Mouse (Mus musculus): ENCODE measurements around the gene Ccdc80.
A peak's percentile ranks its signal among the peaks of the same experiment; 100 is the strongest.

The Ccdc80 gene

DNA sequence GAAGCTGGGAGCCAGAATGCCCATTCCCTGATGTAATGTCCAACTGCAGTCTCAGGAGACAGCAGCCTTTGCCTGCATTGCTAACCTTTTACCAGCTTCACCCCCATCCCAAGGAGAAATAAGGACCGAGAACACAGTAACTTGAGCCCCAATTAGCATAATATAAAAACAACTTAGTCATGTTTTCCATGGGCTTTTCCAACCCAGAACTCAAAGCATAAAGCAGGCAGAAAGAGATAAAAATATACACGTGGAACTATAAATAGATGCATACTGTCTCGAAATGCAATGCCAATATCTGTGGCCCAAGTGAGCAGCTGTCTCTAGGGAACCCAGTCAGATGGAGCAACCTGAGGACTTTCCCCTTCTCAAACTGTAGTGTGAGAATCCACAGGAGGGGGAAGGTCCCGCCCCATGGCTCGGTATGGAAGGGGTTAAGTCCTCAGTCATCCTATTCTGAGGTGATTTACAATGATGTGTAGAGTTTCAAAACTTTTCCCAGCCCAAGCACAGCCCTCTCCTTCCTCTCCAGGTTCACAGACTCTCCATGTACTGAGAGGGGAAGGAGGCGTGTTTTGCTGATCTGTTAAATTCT is at the start of gene Ccdc80:
Ccdc80 (plus strand) TSS at position 266 of the 595 bp plus-strand sequence.
- no peak for DNase-seq

- no peak for DNase-seq
Measured at GRCm38 (mm10) chr16:45044844-45045243, 48.4 kb upstream of the Ccdc80 start.

GRCm38 (mm10) chr16:45057222-45057621 is 36.0 kb upstream of the Ccdc80 start:
- no peak for DNase-seq

DNA sequence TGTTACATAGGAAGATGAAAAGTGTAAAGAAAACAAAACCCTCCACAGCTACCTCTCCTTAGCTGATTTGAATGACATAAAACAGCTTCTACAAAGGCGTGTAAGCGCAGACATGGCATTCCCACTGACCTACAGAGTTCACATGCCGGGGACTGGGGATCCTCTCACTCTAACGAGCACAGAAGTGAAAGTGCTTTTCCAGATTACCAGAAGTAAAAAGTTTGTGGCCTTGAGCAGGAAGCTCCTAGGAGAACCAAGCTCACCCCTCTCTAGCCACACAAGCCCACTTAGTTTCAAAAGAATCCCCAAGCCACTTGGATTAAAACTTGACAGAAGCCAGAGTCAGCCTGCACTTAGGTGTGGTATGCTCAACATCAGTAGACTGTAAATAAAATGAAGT is 35.3 kb upstream of the Ccdc80 start:
- no peak for DNase-seq

- no peak for DNase-seq
Measured at GRCm38 (mm10) chr16:45061140-45061539, 32.1 kb upstream of the Ccdc80 start.

GRCm38 (mm10) chr16:45070383-45071083 is 22.7 kb upstream of the Ccdc80 start:
- DNase-seq: peak; percentile 67

DNA sequence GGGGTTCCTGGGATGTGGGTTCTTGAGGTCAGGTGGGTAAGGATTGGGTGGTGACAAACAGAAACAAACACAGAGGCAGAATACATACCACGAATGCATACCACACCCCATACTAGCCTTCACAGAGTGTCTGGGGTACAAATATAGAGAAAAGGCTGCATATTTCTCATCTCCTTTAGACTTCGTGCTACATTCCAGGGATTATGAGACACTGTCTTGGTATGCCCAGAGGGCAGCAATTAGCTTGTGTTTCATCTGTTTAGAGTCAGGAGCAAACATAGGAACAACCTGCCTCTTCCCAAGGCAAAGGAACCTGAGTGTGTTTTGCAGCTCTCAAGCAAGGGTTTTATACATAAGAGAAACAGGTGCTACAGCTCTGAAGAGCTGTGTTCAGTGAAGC is 21.8 kb upstream of the Ccdc80 start:
- no peak for DNase-seq

DNA sequence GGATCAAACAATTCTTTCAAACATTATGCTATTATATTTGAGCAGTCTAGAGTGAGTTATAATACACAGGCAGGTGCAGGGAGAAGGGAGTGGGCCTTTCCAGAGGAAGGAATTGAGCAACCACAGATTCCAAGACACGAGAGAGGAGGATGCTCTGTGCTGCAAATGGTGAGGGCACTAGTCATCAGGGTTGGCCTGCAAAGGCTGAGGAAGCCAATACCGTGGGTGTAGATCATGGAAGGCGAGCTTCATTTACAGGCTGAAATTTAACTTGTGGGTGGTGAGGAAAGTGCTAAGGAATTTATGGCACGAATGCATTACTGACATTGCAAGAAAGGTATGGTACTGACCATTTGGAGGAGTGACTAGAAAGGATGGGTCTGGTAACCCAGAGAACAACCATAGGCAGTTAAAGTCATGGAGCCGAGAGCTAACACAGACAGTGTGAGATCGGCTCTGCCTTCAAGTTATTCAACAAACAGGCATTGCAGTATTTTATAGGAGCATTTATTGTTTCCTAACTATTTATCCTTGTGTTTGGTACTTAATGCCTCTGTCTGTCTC is 15.6 kb upstream of the Ccdc80 start:
- no peak for DNase-seq

- DNase-seq: no peak
Measured at GRCm38 (mm10) chr16:45079322-45079721, 13.9 kb upstream of the Ccdc80 start.

- no peak for DNase-seq
Measured at GRCm38 (mm10) chr16:45088842-45089241, 4.4 kb upstream of the Ccdc80 start.

DNA sequence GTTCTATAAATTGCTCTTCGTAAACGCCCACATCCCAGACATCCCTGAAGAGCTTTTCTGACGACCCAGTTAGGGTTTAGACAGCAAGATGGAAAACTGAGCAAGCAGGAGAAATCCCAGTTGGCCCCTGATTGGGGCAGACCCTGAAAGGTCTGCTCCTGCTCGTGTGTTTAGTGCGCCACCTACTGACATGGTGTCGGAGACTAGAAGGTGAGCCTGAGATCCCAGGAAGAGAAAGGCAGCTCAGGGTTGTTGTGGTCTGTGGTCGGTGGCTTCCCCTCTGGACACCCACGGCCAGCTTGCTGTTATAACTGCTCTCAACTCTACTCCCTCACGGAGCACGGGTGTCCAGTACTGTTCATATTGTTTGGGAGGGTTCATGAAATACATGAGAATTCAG is 3.2 kb upstream of the Ccdc80 start:
- peak; percentile 87 for DNase-seq

- DNase-seq: no peak
Measured at GRCm38 (mm10) chr16:45094136-45094756, 1.0 kb downstream of the Ccdc80 start.

- DNase-seq: no peak
Measured at GRCm38 (mm10) chr16:45095030-45095429, 1.8 kb downstream of the Ccdc80 start.

DNA sequence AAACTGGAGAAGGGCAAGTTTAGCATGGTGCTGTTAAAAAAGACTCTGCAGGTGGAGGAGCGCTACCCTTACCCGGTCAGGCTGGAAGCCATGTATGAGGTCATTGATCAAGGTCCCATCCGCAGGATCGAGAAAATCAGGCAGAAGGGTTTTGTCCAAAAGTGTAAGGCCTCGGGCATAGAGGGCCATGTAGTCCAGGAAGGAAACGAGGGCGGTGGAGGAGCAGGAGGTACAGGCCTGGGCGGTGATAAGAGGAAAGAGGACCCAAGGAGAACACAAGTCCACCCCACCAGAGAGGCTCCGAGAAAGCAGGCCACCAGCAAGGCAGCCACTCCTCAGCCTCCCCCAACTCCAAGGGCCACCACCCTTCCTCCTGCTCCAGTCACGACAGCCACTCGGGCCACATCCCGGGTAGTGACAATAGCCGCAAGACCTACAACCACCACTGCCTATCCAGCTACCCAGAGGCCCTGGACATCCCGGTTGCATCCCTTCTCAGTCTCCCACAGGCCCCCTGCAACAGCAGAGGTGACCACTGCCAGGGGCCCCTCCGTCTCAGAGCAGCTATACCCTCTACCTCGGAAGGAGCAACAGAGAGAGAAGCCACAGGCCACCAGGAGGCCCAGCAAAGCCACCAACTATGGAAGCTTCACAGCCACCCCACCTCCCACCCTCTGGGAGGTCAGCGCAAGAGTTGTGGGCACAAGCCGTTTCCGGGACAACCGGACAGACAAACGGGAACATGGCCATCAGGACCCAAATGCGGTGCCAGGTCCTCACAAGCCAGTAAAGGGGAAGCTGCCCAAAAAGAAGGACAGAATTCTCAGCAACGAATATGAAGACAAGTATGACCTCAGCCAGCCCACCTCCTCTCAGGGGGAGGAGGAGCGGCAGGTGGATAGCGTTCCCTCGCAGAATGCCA is 2.6 kb downstream of the Ccdc80 start:
- no peak for DNase-seq

- DNase-seq: no peak
Measured at GRCm38 (mm10) chr16:45097467-45097866, 4.3 kb downstream of the Ccdc80 start.

- no peak for DNase-seq
Measured at GRCm38 (mm10) chr16:45098186-45098885, 5.1 kb downstream of the Ccdc80 start.

DNA sequence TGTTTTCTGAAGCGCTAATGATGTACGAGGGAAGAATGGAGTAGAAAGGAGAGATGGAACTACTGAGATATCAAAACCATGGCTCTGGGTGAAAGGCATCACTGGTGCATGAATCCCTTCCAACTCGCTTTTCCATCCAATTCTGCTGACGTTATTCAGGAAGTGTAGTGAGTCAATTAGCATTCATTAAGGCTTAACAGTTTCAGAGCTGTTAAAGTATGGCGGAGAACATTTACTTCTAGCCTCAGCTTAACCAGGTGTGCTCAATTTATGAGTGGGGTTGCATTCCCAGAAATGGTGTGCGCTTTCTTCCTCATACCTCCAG is 5.6 kb downstream of the Ccdc80 start:
- no peak for DNase-seq

DNA sequence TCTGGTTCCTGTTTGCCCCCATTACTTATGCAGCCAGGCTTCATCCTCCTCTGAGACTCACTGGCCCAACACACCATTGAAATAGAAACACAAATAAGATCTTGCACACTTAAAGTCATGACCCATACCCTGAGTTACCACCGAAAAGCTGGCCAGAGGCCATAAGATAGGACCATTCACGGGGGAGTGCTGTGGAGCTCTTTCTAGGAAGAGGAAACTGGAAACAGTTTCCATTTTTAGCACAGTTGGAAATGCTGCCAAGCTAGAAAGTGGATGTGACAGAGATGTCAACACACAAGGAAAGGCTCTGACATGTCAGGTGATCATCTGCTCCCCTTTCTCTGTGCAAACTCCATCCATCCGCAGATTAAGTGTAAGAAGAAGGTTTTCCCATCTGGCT is 7.7 kb downstream of the Ccdc80 start:
- DNase-seq: no peak

GRCm38 (mm10) chr16:45104993-45105392 is 11.8 kb downstream of the Ccdc80 start:
- no peak for DNase-seq

DNA sequence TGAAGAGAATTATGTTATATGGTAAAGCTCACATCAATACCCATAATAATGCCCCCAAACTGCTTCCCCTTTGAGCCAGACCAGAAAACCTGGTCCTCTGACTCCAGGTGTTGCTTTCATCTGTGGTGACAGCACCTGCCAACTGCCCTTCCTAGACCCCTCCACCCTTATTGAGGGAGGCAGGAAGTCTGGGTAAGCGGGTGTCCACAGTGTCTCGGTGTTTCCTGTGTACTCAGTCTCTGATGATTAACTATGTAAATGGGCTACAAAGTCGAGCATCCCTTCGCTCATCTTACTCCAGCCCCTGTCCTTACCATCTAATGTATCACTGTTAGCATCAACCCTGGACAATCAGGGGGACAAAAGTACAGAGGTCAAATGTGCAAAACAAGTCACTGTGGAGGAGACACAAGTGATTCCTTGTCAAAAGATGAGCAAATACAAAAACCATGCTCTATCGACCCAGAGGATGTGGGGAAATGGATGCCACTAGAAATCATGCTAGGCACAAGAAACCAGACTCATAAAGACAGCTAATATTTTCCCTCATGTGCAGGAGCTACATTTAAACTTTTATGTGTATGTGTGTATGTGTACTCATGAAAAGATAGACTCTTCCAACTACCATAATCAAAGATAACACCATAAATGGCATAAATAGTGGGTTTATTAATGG is 15.1 kb downstream of the Ccdc80 start:
- no peak for DNase-seq

DNA sequence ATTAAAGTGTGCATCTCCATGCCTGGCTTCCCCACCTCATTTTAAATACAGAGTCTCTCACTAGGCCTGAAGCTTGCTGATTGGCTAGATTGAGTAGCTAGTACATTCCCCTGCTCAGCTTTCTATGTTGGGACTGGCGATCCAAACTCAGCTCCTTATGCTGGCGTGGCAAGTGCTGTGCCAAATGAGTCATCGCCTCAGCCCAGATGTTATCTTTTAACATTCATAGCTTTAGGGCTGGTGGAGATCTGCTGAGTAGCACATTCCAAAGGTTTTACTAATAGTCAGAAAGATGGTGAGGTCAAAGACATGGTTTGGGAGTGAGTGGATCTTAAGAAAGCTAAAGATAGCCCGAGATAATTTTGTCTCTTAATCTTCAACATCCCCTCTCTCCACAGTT is 17.3 kb downstream of the Ccdc80 start:
- DNase-seq: peak; percentile 50

DNA sequence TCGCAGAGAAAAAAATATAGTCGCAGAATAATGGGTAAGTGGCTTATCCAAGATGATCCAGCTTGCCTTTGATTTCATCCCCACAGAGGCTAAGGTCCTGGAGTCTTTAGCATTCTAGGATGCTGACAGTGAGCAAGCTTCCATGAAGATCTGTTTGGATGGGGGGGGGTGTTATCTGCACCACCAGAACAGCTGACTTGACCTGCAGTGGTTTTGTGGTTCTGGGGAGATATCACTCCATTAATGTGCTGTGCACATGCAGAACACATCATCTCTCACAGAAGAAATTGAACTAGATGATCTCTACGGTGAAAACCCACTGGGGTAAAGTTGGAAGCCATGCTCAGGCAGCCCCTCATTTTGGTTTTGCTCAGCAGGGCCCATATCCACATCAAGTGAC is 24.0 kb downstream of the Ccdc80 start:
- no peak for DNase-seq
